Mouse (Mus musculus) CH12.LX (cell line): Measurements from ENCODE around the gene Prdm8. TPM values are rescaled to one million over a fixed set of nuclear protein-coding genes. Genes with fewer than 3 reads are reported as not detected.
A peak's percentile ranks its signal among the peaks of the same experiment; 100 is the strongest.

Experiments
- DNase-seq: peaks from one replicate; pipeline ENCODE4 v3.0.0-alpha.2; 2013; ENCODE audit errors: extremely low read depth
- H3K27ac ChIP-seq: 2 replicates; pipeline ENCODE4 v1.5.1; 2012; ENCODE audit warnings: low read depth, mild to moderate bottlenecking, control low read depth, moderate library complexity; ENCODE audit not compliant: insufficient read depth
- H3K27me3 ChIP-seq: replicated peaks from 2 replicates; pipeline ENCODE3; 2012; ENCODE audit warnings: inconsistent platforms
- H3K36me3 ChIP-seq, 2 experiments: replicated peaks in 1 of 2; 2 replicates each; pipeline versions ENCODE3 to v1.6.1; 2012; ENCODE audit warnings: inconsistent platforms in 1 of 2, low read length in 1 of 2, mild to moderate bottlenecking in 1 of 2, mixed read lengths in 1 of 2, moderate library complexity in 1 of 2; ENCODE audit not compliant: control insufficient read depth in 1 of 2, insufficient read depth in 1 of 2
- H3K4me1 ChIP-seq, 2 experiments: 2 replicates each; pipeline ENCODE4 v1.6.1; 2012; ENCODE audit warnings: inconsistent platforms in 1 of 2, moderate library complexity in 1 of 2; ENCODE audit not compliant: insufficient read depth in 2 of 2, control insufficient read depth in 1 of 2
- H3K4me2 ChIP-seq: 2 replicates; pipeline ENCODE4 v1.6.1; 2012; ENCODE audit warnings: low read depth, mild to moderate bottlenecking, control low read depth; ENCODE audit not compliant: poor library complexity, insufficient read depth, severe bottlenecking
- H3K4me3 ChIP-seq, 3 experiments: fragments of 150-350 bp in 1 of 3; sonication (generic) in 1 of 3; replicated peaks in 1 of 3; 2 replicates each; pipeline versions ENCODE3 to v1.5.1; 2011 to 2012; ENCODE audit warnings: low read depth in 2 of 3, low read length in 2 of 3, mild to moderate bottlenecking in 2 of 3, moderate library complexity in 2 of 3, control low read depth in 1 of 3, improper control_type of control experiment in 1 of 3, inconsistent platforms in 1 of 3, mixed read lengths in 1 of 3; ENCODE audit not compliant: poor library complexity in 1 of 3
- H3K79me2 ChIP-seq: replicated peaks from 2 replicates; pipeline ENCODE4 v1.6.1; 2012; ENCODE audit warnings: mild to moderate bottlenecking, moderate library complexity; ENCODE audit not compliant: control insufficient read depth, poor library complexity, insufficient read depth, severe bottlenecking; ENCODE audit errors: extremely low read depth
- H3K9ac ChIP-seq: 2 replicates; pipeline ENCODE4 v1.6.1; 2012; ENCODE audit warnings: low read depth, mild to moderate bottlenecking, control low read depth, moderate library complexity; ENCODE audit not compliant: insufficient read depth
- H3K9me3 ChIP-seq: replicated peaks from 2 replicates; pipeline ENCODE3; 2012; ENCODE audit warnings: low read length, inconsistent platforms, mixed read lengths
- CTCF ChIP-seq, 2 experiments: IDR thresholded peaks in 1 of 2; conservative IDR thresholded peaks in 1 of 2; 2 replicates each; pipeline ENCODE4 v1.5.1; 2011 to 2012; ENCODE audit warnings: low read depth in 2 of 2, low read length in 2 of 2, improper control_type of control experiment in 1 of 2, inconsistent platforms in 1 of 2, mild to moderate bottlenecking in 1 of 2, moderate library complexity in 1 of 2
- EP300 ChIP-seq: IDR thresholded peaks from 2 replicates; pipeline ENCODE4 v1.6.1; 2011; ENCODE audit warnings: low read length, improper control_type of control experiment
- ETS1 ChIP-seq: conservative IDR thresholded peaks from 2 replicates; pipeline ENCODE4 v1.6.1; 2012; ENCODE audit warnings: low read depth, mild to moderate bottlenecking, inconsistent platforms, low read length, improper control_type of control experiment, moderate library complexity
- IRF4 ChIP-seq: IDR thresholded peaks from 2 replicates; pipeline ENCODE4 v1.6.1; 2014; ENCODE audit warnings: low read depth, mild to moderate bottlenecking, inconsistent platforms, low read length, improper control_type of control experiment
- MYC ChIP-seq: IDR thresholded peaks from 2 replicates; pipeline ENCODE4 v1.6.1; 2011; ENCODE audit warnings: low read depth, mild to moderate bottlenecking, improper control_type of control experiment, low read length
- NELFE ChIP-seq: IDR thresholded peaks from 2 replicates; pipeline ENCODE4 v1.6.1; 2011; ENCODE audit warnings: low read depth, low read length, improper control_type of control experiment
- RAD21 ChIP-seq: IDR thresholded peaks from 2 replicates; pipeline ENCODE4 v1.6.1; 2011; ENCODE audit warnings: low read depth, mild to moderate bottlenecking, low read length, improper control_type of control experiment, moderate library complexity
- SIN3A ChIP-seq: IDR thresholded peaks from 2 replicates; pipeline ENCODE4 v1.6.1; 2012; ENCODE audit warnings: low read length, improper control_type of control experiment, inconsistent platforms
- SMC3 ChIP-seq: IDR thresholded peaks from 2 replicates; pipeline ENCODE4 v1.6.1; 2011; ENCODE audit warnings: low read depth, low read length, improper control_type of control experiment
- TCF12 ChIP-seq: IDR thresholded peaks from 2 replicates; pipeline ENCODE4 v1.6.1; 2014; ENCODE audit warnings: low read depth, mild to moderate bottlenecking, inconsistent platforms, low read length, improper control_type of control experiment
- UBTF ChIP-seq: IDR thresholded peaks from 2 replicates; pipeline ENCODE4 v1.6.1; 2012; ENCODE audit warnings: low read depth, mild to moderate bottlenecking, inconsistent platforms, low read length, improper control_type of control experiment, moderate library complexity
- ZC3H11A ChIP-seq: IDR thresholded peaks from 2 replicates; pipeline ENCODE4 v1.6.1; 2012; ENCODE audit warnings: low read depth, mild to moderate bottlenecking, inconsistent platforms, low read length, improper control_type of control experiment
- ZNF384 ChIP-seq: IDR thresholded peaks from 2 replicates; pipeline ENCODE4 v1.6.1; 2012; ENCODE audit warnings: low read depth, low read length, improper control_type of control experiment, inconsistent platforms
- dilution Hi-C: fragments of 300-500 bp; cut with MboI; formaldehyde crosslinking; loops from 2 replicates; pipeline ENCODE4 v1.14.3; 2020; ENCODE audit warnings: low sequenced_read_pairs; ENCODE audit not compliant: extremely low pct_unique_long_range_greater_than_20kb, extremely low pct_ligation_motif_present
- in situ Hi-C: fragments of 300-500 bp; cut with MboI; formaldehyde crosslinking; loops from 3 replicates; pipeline ENCODE4 v1.14.3; 2019; ENCODE audit warnings: low sequenced_read_pairs, low pct_ligation_motif_present, low pct_unique_long_range_greater_than_20kb, mixed read lengths
- polyA plus RNA-seq: library from polyadenylated mRNA; unstranded; fragments of >175 nt; gene quantifications from 2 replicates; pipeline ENCODE4 v1.2.1, GENCODE M21; 2012; ENCODE audit warnings: low read depth; ENCODE audit not compliant: insufficient read length
- total RNA-seq, 2 experiments: library from RNA; depleted of rRNA; stranded (reverse); fragments of 300-350 nt in 1 of 2; fragments of >200 nt in 1 of 2; gene quantifications; 2 replicates each; pipeline ENCODE4 v1.2.3; 2012 to 2014

Prdm8 gene
- total and polyA plus RNA-seq, 3 experiments = 0.04 to 0.08 (median 0.06) TPM

GRCm38 (mm10) chr5:98198412-98199218, 31.6 kb downstream of the Prdm8 start:
- no peaks in the 10 kb centered on the region for H3K27me3 ChIP-seq
- in situ Hi-C loops = loop anchor here (25.0 kb wide), 1 partner anchor 261 kb away; no protein-coding TSS in a partner anchor
- dilution Hi-C loops = no loop called here
- no peak overlapping the region; the same call in 1 of the 2 replicates for H3K9ac ChIP-seq
- TF ChIP-seq CTCF (conservative IDR thresholded peaks at IDR 0.05 in 1 of 2, IDR thresholded peaks at IDR 0.05 in 1 of 2; ENCODE audit: low read depth in 2 of 2, low read length in 2 of 2) (peak in 1 of 2 experiments; percentile 68; a peak in 3 of 4 replicates), ZC3H11A (0 out of 2 replicates have a peak, but pooled peaks have one; percentile 18), ZNF384 (peak; percentile 54), MYC (no peak), SMC3 (peak; percentile 52), UBTF (no peak), RAD21 (peak; percentile 74)
- no peak overlapping the region for H3K27ac ChIP-seq
- no peak overlapping the region for H3K4me3 ChIP-seq
- peak overlapping the region; percentile 75 for H3K4me2 ChIP-seq
- no peaks in the 10 kb centered on the region for H3K79me2 ChIP-seq
- H3K36me3 ChIP-seq = no peaks in the 10 kb centered on the region
- DNase-seq = peak; percentile 45
- no peaks in the 10 kb centered on the region for H3K9me3 ChIP-seq
- peaks cover 3 to 10% of the 10 kb centered on the region in 2 experiments; a peak in 3 of 4 replicates for H3K4me1 ChIP-seq

DNA sequence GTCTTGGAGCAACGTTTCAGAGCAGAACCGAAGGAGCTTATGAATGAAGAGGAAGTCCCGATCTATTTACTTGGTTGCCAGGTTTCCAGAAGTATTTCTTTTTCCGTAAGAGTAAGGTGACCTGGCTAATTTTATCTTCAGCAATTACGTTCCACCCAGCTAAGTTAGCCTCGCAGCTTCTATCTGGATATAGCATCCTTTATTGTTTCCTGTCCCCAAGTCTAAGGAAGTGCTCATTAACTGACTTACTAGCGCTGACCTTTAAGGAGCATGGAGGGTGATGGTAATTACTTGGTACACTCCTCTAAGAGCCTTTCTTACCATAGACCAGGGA, 32.2 kb downstream of the Prdm8 start:
- TF ChIP-seq ZNF384 (0 out of 2 replicates have a peak, but pooled peaks have one; percentile 9), SIN3A (no peak), TCF12 (no peak), IRF4 (no peak), EP300 (peak; percentile 20; the same call in 1 of the 2 replicates), RAD21 (no peak), ETS1 (no peak), NELFE (no peak)
- in situ Hi-C loops (loop anchor here (25.0 kb wide), 1 partner anchor 262 kb away; no protein-coding TSS in a partner anchor), dilution Hi-C loops (no loop called here)
- Histone ChIP-seq H3K36me3 (no peaks in the 10 kb centered on the region), H3K4me1 (peaks cover 3 to 10% of the 10 kb centered on the region in 2 experiments; a peak in 3 of 4 replicates), H3K79me2 (no peaks in the 10 kb centered on the region), H3K27ac (no peak overlapping the region), H3K27me3 (no peaks in the 10 kb centered on the region), H3K9ac (no peak overlapping the region), H3K4me3 (no peak overlapping the region), H3K9me3 (no peaks in the 10 kb centered on the region), H3K4me2 (peak overlapping the region; percentile 44; the same call in 1 of the 2 replicates)
- DNase-seq = peak; percentile 24
